Mouse (Mus musculus): ENCODE results near the gene Ttyh2. TPM values are rescaled to one million over a fixed set of nuclear protein-coding genes. Genes with fewer than 3 reads are reported as not detected.
"Not testable (repeated sequence)": the region's sequence is repeated elsewhere in the genome, so short reads cannot be mapped to it uniquely, and the experiment has no call there.

The Ttyh2 gene
- polyA plus RNA-seq, 1 experiment from 2014 or later: 8.1 TPM

DNA sequence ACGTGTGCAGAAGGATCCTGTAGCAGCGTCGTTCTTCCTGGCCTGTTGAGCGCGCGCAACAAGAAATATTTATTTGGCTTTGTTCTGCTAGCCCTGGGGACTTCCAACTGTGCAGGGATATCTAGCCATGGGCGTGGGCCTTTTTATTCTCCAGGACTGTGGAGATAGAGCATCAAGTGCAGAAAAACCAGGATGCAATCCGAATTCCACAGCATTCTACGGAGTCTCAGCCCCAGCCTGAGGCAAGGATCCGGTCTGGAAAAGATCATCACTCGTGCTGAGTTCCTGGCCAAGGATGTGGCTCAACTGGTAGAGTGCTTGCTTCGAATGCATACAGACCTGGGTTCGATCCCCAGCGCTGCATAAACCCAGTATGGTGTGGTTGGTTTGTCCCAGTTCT lies 13.1 kb upstream of the Ttyh2 start:
- no peak for ATAC-seq (ENCODE audit: insufficient read depth)
- Histone ChIP-seq H3K36me3 (replicated peaks) (no peaks in the 10 kb centered on the region), H3K9me3 (replicated peaks) (no peaks in the 10 kb centered on the region)

DNA sequence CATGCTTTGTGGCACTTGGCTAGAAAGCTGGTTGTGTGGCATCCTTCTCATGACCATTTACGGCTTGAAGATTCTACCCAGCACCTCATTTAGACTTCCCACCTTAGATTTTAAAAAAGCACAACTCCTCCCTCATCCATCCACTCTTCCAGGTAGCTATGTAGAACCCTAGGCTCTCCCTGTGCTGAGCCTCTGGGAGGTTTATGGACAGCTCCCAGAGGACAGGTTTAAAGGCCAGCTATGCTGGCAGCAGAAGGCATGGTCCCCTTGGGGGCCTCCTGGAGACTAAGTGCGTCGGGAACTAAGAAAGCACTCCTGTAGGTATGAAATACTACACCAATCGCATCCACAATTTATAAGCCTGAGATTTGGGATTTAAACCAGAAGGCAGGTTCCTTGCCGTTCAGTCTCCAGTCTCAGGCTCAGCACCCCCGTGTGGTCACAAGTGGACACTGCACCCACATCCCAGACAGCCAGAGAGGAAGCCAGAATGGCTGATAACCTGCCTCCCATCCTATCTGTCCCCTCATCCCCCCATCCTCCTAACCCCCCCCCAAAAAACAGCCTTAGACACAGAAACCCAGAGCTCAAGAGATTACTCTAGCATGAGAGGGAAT lies 12.4 kb upstream of the Ttyh2 start:
- Histone ChIP-seq H3K27ac (replicated peaks) (no peak overlapping the region), H3K4me3 (replicated peaks) (no peak overlapping the region), H3K4me2 (no peak overlapping the region), H3K9me3 (replicated peaks) (no peaks in the 10 kb centered on the region), H3K36me3 (replicated peaks) (no peaks in the 10 kb centered on the region), H3K27me3 (0 out of 2 replicates have a peak, but pooled peaks cover 11% of the 10 kb centered on the region), H3K9ac (no peak overlapping the region), H3K4me1 (replicated peaks) (peaks cover 3% of the 10 kb centered on the region)
- no peak for ATAC-seq (ENCODE audit: insufficient read depth)
- 27% methylated on average over 6 of the region's 6 CpGs for WGBS (ENCODE audit: insufficient replicate concordance)

More for the DNA sequence above, 13.1 kb upstream of the Ttyh2 start:
- Histone ChIP-seq H3K4me1 (replicated peaks) (0 out of 2 replicates have a peak, but pooled peaks cover 4% of the 10 kb centered on the region), H3K27ac (replicated peaks) (no peak overlapping the region), H3K27me3 (0 out of 2 replicates have a peak, but pooled peaks cover 11% of the 10 kb centered on the region), H3K9ac (no peak overlapping the region), H3K4me3 (replicated peaks) (no peak overlapping the region), H3K4me2 (no peak overlapping the region)
- 69% methylated on average over 14 of the region's 14 CpGs for WGBS (ENCODE audit: insufficient replicate concordance)

DNA sequence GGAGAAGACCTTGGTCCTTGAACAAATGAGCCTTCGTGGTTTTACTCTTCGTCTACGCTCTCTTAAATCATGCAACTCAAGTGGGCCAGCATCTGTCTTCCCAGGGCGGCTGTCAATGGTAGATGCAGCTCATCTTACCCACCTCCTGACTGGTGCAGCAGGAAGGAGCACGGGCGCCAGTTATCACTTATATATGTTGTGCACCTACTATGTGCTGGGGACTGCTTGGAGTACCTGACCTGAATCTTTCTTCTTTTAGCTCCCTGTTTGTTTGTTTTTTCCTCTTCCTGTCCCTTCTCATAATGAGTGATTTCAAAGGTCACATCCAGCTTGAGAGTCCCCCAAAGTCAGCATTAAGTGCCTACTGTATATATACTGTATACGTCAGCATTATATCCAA lies 11.1 kb upstream of the Ttyh2 start:
- H3K36me3 ChIP-seq (replicated peaks): no peaks in the 10 kb centered on the region
- H3K27ac ChIP-seq (replicated peaks): no peak overlapping the region
- H3K4me3 ChIP-seq (replicated peaks): no peak overlapping the region
- ATAC-seq (ENCODE audit: insufficient read depth): no peak
- no peaks in the 10 kb centered on the region for H3K9me3 ChIP-seq (replicated peaks)
- 0 out of 2 replicates have a peak, but pooled peaks cover 11% of the 10 kb centered on the region for H3K27me3 ChIP-seq
- H3K4me2 ChIP-seq: no peak overlapping the region
- no peak overlapping the region for H3K9ac ChIP-seq
- peaks cover 8% of the 10 kb centered on the region for H3K4me1 ChIP-seq (replicated peaks)
- WGBS (ENCODE audit: insufficient replicate concordance): 57% methylated on average over 7 of the region's 7 CpGs

DNA sequence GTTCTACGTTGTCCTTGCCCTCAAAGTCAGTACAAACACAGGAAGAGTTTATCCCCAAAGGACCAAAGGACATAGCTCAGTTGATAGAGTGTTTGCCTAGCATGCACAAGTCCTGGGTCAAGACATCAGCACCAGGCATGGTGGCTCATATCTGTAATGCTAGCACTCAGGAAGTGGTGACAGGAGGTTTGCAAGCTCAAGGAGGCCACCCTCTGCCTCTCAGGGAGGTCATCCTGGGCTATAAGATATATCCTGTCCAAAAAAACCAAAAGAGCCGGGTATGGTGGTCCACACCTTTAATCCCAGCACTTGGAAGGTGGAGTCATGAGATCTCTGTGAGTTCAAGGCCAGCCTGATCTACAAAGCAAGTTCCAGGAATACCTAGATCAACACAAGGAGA lies 9.8 kb upstream of the Ttyh2 start:
- H3K27ac ChIP-seq (replicated peaks): no peak overlapping the region
- H3K9me3 ChIP-seq (replicated peaks): no peaks in the 10 kb centered on the region
- no peak overlapping the region for H3K4me3 ChIP-seq (replicated peaks)
- ATAC-seq (ENCODE audit: insufficient read depth): no peak
- peaks cover 21% of the 10 kb centered on the region for H3K4me1 ChIP-seq (replicated peaks)
- H3K27me3 ChIP-seq: 0 out of 2 replicates have a peak, but pooled peaks cover 11% of the 10 kb centered on the region
- peaks cover 6% of the 10 kb centered on the region for H3K36me3 ChIP-seq (replicated peaks)
- WGBS (ENCODE audit: insufficient replicate concordance): 19% methylated on average over 2 of the region's 2 CpGs
- no peak overlapping the region for H3K9ac ChIP-seq
- H3K4me2 ChIP-seq: no peak overlapping the region

DNA sequence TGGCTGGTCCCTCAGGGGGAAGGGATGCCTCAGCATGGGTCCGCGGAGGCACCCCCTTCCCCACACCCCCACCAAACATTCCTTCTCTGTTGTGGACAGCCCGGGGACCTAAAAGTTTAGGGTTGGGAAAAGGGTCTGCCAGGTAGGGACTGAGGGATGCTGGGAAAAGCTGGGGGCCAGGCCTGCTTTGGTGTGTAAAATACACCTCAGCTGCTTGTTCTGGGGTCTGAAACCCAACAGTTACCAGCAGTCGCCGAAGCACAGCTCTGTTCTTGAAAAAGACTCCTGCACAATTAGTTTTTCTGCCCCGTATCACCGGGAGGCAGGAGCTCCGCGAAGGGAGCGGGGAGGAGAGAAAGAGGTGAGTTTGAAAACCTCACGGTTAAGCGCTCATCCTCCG lies 8.4 kb upstream of the Ttyh2 start:
- Histone ChIP-seq H3K36me3 (replicated peaks) (peaks cover 19% of the 10 kb centered on the region), H3K4me1 (replicated peaks) (peaks cover 32% of the 10 kb centered on the region), H3K4me2 (no peak overlapping the region), H3K9me3 (replicated peaks) (no peaks in the 10 kb centered on the region), H3K27ac (replicated peaks) (no peak overlapping the region), H3K9ac (no peak overlapping the region), H3K27me3 (0 out of 2 replicates have a peak, but pooled peaks cover 11% of the 10 kb centered on the region), H3K4me3 (replicated peaks) (no peak overlapping the region)
- 23% methylated on average over 13 of the region's 13 CpGs for WGBS (ENCODE audit: insufficient replicate concordance)
- no peak for ATAC-seq (ENCODE audit: insufficient read depth)

DNA sequence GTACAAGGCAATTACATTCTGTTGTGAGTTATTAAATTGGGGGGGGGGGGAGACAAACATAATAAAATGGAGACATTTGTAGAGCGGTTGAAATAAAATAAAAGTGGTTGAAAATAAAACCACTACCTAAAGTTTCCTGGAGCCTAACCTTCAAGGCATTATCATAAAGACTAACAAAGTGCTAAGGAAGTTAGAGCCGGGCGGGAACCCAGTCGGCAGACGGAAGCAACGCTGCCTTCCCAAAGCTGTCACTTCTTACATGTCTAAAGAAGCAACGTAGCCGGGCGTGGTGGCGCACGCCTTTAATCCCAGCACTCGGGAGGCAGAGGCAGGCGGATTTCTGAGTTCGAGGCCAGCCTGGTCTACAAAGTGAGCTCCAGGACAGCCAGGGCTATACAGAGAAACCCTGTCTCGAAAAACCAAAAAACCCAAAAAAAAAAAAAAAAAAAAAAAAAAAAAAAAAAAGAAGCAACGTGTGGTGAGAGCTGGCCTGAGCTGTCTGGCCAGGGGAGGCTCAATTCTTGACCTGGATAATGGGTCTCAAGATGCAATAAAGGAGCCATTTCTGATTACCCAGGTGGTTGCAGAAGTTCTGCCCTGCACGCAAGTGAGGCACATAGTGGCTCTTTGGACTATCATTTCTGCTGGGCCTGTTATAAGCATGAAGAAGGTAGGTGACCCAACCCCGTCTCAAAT lies 7.8 kb upstream of the Ttyh2 start:
- Histone ChIP-seq H3K4me1 (replicated peaks) (peaks cover 32% of the 10 kb centered on the region), H3K4me3 (replicated peaks) (no peak overlapping the region), H3K9ac (no peak overlapping the region), H3K4me2 (peak overlapping the region; percentile 83; the same call in 1 of the 2 replicates), H3K9me3 (replicated peaks) (no peaks in the 10 kb centered on the region), H3K27me3 (0 out of 2 replicates have a peak, but pooled peaks cover 11% of the 10 kb centered on the region), H3K27ac (replicated peaks) (no peak overlapping the region), H3K36me3 (replicated peaks) (peaks cover 25% of the 10 kb centered on the region)
- no peak for ATAC-seq (ENCODE audit: insufficient read depth)
- WGBS (ENCODE audit: insufficient replicate concordance): 17% methylated on average over 17 of the region's 18 CpGs

DNA sequence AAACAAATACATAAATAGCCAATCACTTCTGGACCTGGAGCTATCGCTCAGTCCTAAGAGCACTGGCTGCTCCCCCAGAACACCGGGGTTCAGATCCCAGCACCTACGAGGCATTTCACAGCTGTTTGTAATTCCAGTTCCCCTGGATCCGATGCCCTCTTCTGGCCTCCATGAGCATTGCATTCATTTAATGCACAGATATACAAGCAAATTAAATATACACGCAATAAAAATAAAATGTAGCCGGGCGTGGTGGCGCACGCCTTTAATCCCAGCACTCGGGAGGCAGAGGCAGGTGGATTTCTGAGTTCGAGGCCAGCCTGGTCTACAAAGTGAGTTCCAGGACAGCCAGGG lies 7.3 kb upstream of the Ttyh2 start:
- not testable (repeated sequence) for ATAC-seq (ENCODE audit: insufficient read depth); H3K9ac ChIP-seq; H3K27ac ChIP-seq (replicated peaks); H3K4me3 ChIP-seq (replicated peaks); H3K9me3 ChIP-seq (replicated peaks)
- WGBS (ENCODE audit: insufficient replicate concordance): 13% methylated on average over 11 of the region's 11 CpGs
- H3K4me1 ChIP-seq (replicated peaks): peaks cover 32% of the 10 kb centered on the region
- H3K27me3 ChIP-seq: 0 out of 2 replicates have a peak, but pooled peaks cover 11% of the 10 kb centered on the region
- peaks cover 30% of the 10 kb centered on the region for H3K36me3 ChIP-seq (replicated peaks)
- peak overlapping the region; percentile 83; the same call in 1 of the 2 replicates for H3K4me2 ChIP-seq

DNA sequence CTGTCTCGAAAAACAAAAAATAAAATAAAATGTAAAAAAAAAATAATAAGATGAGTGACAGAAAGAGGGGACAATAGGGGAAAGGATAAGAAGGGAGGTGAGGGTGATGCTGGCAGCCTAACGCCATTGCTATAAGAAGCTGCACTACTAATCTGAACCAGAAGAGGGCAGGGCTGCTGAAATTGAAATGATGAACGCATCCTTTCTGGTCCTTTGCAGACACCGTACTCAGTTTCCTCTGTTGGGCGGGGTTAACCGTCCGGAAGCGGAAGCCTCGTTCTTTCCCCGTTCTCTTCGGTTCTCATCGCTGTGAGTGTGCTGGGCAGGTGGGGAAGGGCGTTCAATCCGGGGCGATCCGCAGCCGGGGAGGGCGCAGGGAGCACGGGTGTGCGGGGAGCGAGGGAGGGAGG lies 6.9 kb upstream of the Ttyh2 start, which contains the start of gene Rpl38:
TSS of gene Rpl38 (plus strand) at position 224 of the 410 bp plus-strand sequence.
- under 1% methylated on average over 20 of the region's 21 CpGs for WGBS (ENCODE audit: insufficient replicate concordance)
- Histone ChIP-seq H3K9me3 (replicated peaks) (no peaks in the 10 kb centered on the region), H3K27me3 (0 out of 2 replicates have a peak, but pooled peaks cover 11% of the 10 kb centered on the region), H3K27ac (replicated peaks) (peak within 1 kb of the TSS; percentile 80), H3K4me3 (replicated peaks) (peak within 1 kb of the TSS; percentile 88), H3K36me3 (replicated peaks) (peaks cover 34% of the 10 kb centered on the region), H3K4me1 (replicated peaks) (peaks cover 35% of the 10 kb centered on the region), H3K4me2 (peak within 1 kb of the TSS; percentile 83), H3K9ac (peak within 1 kb of the TSS; percentile 77)
- peak; percentile 85 for ATAC-seq (ENCODE audit: insufficient read depth)

DNA sequence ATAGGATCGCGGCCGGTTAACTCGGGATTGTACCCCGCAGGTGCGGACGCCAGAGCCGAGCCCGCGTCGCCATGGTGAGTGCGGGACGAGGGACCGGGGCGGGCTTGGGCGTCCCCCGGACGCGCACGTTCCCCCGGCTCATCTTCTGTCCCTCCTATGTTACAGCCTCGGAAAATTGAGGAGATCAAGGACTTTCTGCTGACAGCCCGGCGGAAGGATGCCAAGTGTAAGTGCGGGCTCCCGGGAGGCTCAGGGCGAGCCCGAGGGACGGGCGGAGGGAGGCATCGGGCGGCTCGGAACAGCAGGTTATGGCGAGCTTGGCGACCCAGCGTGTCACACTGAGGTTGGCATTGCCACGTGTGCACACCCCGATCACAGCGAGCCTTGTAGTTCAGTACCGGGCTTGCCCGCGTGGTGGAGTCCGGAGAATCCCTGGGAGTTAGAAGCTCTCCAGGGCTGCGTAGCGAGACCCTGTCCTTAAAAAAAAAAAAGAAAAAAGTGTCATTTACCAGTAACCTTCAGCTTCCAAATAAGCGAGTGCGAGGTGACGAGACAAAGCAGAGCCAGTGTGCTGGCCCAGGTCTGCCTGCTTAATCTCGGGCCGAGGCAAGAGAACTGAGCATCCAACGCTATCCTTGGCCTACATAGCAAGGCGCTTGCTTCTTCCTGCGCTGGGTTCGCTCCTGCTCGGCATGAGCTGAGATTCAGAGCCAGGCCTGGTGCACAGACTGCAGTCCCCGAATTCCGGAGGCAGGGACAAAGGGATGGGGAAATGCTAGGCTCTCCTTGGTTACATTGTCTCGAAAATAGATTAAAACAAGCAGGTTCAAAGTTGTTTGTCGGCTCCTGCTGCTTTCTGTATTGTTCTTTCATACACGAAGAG lies 6.2 kb upstream of the Ttyh2 start:
- Histone ChIP-seq H3K36me3 (replicated peaks) (peaks cover 41% of the 10 kb centered on the region), H3K27me3 (0 out of 2 replicates have a peak, but pooled peaks cover 10% of the 10 kb centered on the region), H3K4me3 (replicated peaks) (peak overlapping the region; percentile 88), H3K9ac (peak overlapping the region; percentile 77), H3K4me1 (replicated peaks) (peaks cover 38% of the 10 kb centered on the region), H3K9me3 (replicated peaks) (no peaks in the 10 kb centered on the region), H3K27ac (replicated peaks) (peak overlapping the region; percentile 80), H3K4me2 (peak overlapping the region; percentile 83)
- ATAC-seq (ENCODE audit: insufficient read depth): peak; percentile 69
- under 1% methylated on average over 60 of the region's 60 CpGs for WGBS (ENCODE audit: insufficient replicate concordance)

DNA sequence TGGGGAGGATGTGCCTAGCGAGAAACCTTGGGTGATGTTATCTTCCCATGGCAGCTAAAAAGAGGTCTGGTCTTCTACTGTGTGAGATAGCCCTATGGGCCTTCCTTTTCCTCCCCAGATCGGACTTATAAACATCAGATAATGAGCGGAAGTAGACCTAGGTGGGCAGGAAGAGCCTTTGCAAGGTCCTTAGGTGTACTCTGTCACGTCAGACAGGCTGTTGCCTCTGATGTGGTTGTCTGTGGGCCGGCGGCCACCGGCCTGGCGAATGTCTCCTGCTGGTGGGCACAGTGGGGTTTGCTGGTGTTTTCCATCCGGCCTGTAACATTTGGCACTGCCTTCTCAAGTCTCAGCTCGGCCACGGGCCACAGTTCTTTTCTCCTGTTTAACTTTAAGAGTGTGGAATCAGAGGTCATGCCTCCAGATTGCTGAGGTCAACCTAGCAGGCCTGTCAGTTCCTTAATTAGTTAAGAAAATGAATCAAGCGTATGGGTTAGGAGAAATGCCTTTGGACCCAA lies 5.5 kb upstream of the Ttyh2 start:
- ATAC-seq (ENCODE audit: insufficient read depth): no peak
- peak overlapping the region; percentile 80 for H3K27ac ChIP-seq (replicated peaks)
- peaks cover 41% of the 10 kb centered on the region for H3K36me3 ChIP-seq (replicated peaks)
- no peaks in the 10 kb centered on the region for H3K9me3 ChIP-seq (replicated peaks)
- H3K27me3 ChIP-seq: 0 out of 2 replicates have a peak, but pooled peaks cover 4% of the 10 kb centered on the region
- peak overlapping the region; percentile 88 for H3K4me3 ChIP-seq (replicated peaks)
- H3K4me2 ChIP-seq: peak overlapping the region; percentile 83
- 6% methylated on average over 12 of the region's 12 CpGs for WGBS (ENCODE audit: insufficient replicate concordance)
- peak overlapping the region; percentile 77 for H3K9ac ChIP-seq
- H3K4me1 ChIP-seq (replicated peaks): peaks cover 38% of the 10 kb centered on the region

All from liver, embryonic 15.5 days (tissue).